Mouse (Mus musculus): Measurements from ENCODE around the gene Tspoap1. TPM values are rescaled to one million over a fixed set of nuclear protein-coding genes. Genes with fewer than 3 reads are reported as not detected.

Tspoap1 gene
- polyA plus RNA-seq, 1 experiment from 2014 or later: 1.2 TPM

DNA sequence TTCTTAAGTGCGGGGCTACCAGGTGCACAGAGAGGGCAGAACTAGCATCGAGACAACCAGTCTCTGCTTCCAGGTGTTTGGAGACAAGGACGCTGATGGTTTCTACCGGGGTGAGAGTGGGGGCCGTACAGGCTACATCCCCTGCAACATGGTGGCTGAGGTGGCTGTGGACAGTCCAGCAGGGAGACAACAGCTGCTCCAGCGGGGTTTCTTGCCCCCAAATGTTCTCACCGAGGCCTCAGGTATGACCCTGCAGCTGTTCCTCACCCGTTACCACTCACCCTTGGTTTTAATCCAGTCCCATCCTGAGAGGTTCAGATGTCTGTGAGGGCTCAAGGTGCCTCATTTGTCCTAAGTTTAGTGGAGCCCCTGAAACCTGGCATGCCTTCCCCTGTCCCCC, 19.8 kb downstream of the Tspoap1 start:
- no peak overlapping the region for H3K9ac ChIP-seq (replicated peaks)
- 75% methylated on average over 8 of the region's 8 CpGs for WGBS (ENCODE audit: insufficient replicate concordance)

GRCm38 (mm10) chr11:87790088-87790487, 29.7 kb downstream of the Tspoap1 start:
- no peak for TF ChIP-seq EP300 (IDR thresholded peaks at IDR 0.05; ENCODE audit: low read depth)
- DNase-seq (no peak), ATAC-seq (no peak)
- H3K4me1 ChIP-seq (ENCODE audit: insufficient read depth): no peaks in the 10 kb centered on the region; the same call in 1 of the 2 replicates
- no peak overlapping the region for H3K4me3 ChIP-seq (ENCODE audit: low read depth, low read length)
- no peaks in the 10 kb centered on the region for H3K27me3 ChIP-seq (ENCODE audit: insufficient read depth, low read length)
- H3K9ac ChIP-seq (replicated peaks): no peak overlapping the region
- 40% methylated on average over 6 of the region's 6 CpGs for WGBS (ENCODE audit: insufficient replicate concordance)
- H3K36me3 ChIP-seq (replicated peaks; ENCODE audit: insufficient read depth, low read length): no peaks in the 10 kb centered on the region
- no peak overlapping the region for H3K4me2 ChIP-seq (ENCODE audit: low read depth, low read length)
- H3K9me3 ChIP-seq (ENCODE audit: low read length): no peaks in the 10 kb centered on the region
- no peak overlapping the region for H3K27ac ChIP-seq (ENCODE audit: low read depth)

More for the DNA sequence above, 19.8 kb downstream of the Tspoap1 start:
- H3K27me3 ChIP-seq (ENCODE audit: insufficient read depth, low read length): peaks cover 3% of the 10 kb centered on the region; the same call in 1 of the 2 replicates
- TF ChIP-seq CTCF (IDR thresholded peaks at IDR 0.05; ENCODE audit: low read depth): no peak
- no peak for TF ChIP-seq EP300 (IDR thresholded peaks at IDR 0.05; ENCODE audit: low read depth)
- ATAC-seq: no peak
- no peak overlapping the region for H3K4me2 ChIP-seq (ENCODE audit: low read depth, low read length)
- no peak overlapping the region for H3K4me3 ChIP-seq (ENCODE audit: low read depth, low read length)
- H3K36me3 ChIP-seq (replicated peaks; ENCODE audit: insufficient read depth, low read length): no peaks in the 10 kb centered on the region
- H3K9me3 ChIP-seq (ENCODE audit: low read length): no peaks in the 10 kb centered on the region
- H3K4me1 ChIP-seq (ENCODE audit: insufficient read depth): peaks cover 10% of the 10 kb centered on the region
- no peak overlapping the region for H3K27ac ChIP-seq (ENCODE audit: low read depth)
- no peak for DNase-seq

GRCm38 (mm10) chr11:87793460-87793859, 33.1 kb downstream of the Tspoap1 start, which contains the start of gene Mpo:
Gene Mpo (plus strand): TSS chr11:87793581.
- WGBS (ENCODE audit: insufficient replicate concordance): 28% methylated on average over 3 of the region's 3 CpGs
- TF ChIP-seq EP300 (IDR thresholded peaks at IDR 0.05; ENCODE audit: low read depth) (no peak), CTCF (IDR thresholded peaks at IDR 0.05; ENCODE audit: low read depth) (no peak)
- H3K9me3 ChIP-seq (ENCODE audit: low read length): no peaks in the 10 kb centered on the region
- no peak within 1 kb of the TSS for H3K9ac ChIP-seq (replicated peaks)
- H3K4me1 ChIP-seq (ENCODE audit: insufficient read depth): no peaks in the 10 kb centered on the region; the same call in 1 of the 2 replicates
- no peaks in the 10 kb centered on the region for H3K36me3 ChIP-seq (replicated peaks; ENCODE audit: insufficient read depth, low read length)
- ATAC-seq (no peak), DNase-seq (no peak)
- no peak within 1 kb of the TSS for H3K4me3 ChIP-seq (ENCODE audit: low read depth, low read length)
- no peak within 1 kb of the TSS for H3K27ac ChIP-seq (ENCODE audit: low read depth)
- H3K27me3 ChIP-seq (ENCODE audit: insufficient read depth, low read length): no peaks in the 10 kb centered on the region
- H3K4me2 ChIP-seq (ENCODE audit: low read depth, low read length): no peak within 1 kb of the TSS

GRCm38 (mm10) chr11:87801711-87802275, 41.5 kb downstream of the Tspoap1 start:
- Histone ChIP-seq H3K9ac (replicated peaks) (no peak overlapping the region), H3K4me1 (ENCODE audit: insufficient read depth) (no peaks in the 10 kb centered on the region), H3K9me3 (ENCODE audit: low read length) (no peaks in the 10 kb centered on the region), H3K4me2 (ENCODE audit: low read depth, low read length) (no peak overlapping the region), H3K27me3 (ENCODE audit: insufficient read depth, low read length) (no peaks in the 10 kb centered on the region), H3K36me3 (replicated peaks; ENCODE audit: insufficient read depth, low read length) (no peaks in the 10 kb centered on the region), H3K27ac (ENCODE audit: low read depth) (no peak overlapping the region), H3K4me3 (ENCODE audit: low read depth, low read length) (no peak overlapping the region)
- ATAC-seq (no peak), DNase-seq (no peak)
- WGBS (ENCODE audit: insufficient replicate concordance): 70% methylated on average over 22 of the region's 22 CpGs
- TF ChIP-seq EP300 (IDR thresholded peaks at IDR 0.05; ENCODE audit: low read depth) (no peak), CTCF (IDR thresholded peaks at IDR 0.05; ENCODE audit: low read depth) (no peak)

GRCm38 (mm10) chr11:87802621-87803020, 42.3 kb downstream of the Tspoap1 start:
- 57% methylated on average over 14 of the region's 14 CpGs for WGBS (ENCODE audit: insufficient replicate concordance)
- Histone ChIP-seq H3K9ac (replicated peaks) (no peak overlapping the region), H3K27me3 (ENCODE audit: insufficient read depth, low read length) (no peaks in the 10 kb centered on the region), H3K4me1 (ENCODE audit: insufficient read depth) (no peaks in the 10 kb centered on the region), H3K27ac (ENCODE audit: low read depth) (no peak overlapping the region), H3K4me2 (ENCODE audit: low read depth, low read length) (no peak overlapping the region), H3K36me3 (replicated peaks; ENCODE audit: insufficient read depth, low read length) (no peaks in the 10 kb centered on the region), H3K9me3 (ENCODE audit: low read length) (no peaks in the 10 kb centered on the region), H3K4me3 (ENCODE audit: low read depth, low read length) (no peak overlapping the region)
- no peak for TF ChIP-seq EP300 (IDR thresholded peaks at IDR 0.05; ENCODE audit: low read depth)
- TF ChIP-seq CTCF (IDR thresholded peaks at IDR 0.05; ENCODE audit: low read depth): peak; percentile 58
- ATAC-seq: no peak
- DNase-seq: peak; percentile 43

DNA sequence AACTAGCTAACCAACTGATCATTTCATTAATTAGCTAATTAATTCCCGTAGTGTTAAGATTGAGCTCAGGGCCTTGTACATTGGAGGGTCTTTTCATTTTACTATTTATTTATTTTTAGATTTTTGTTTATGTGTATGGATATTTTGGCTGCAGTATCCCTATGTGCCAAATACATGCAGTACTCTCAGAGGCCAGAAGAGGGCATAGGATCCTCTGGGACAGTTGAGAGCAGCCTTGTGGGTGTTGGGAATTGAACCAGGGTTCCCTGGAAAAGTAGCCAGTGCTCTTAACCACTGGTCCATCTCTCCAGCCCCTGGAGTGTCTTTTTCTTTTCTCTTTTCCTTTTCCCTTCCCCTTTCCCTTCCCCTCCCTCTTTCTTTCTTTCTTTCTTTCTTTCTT, 45.1 kb downstream of the Tspoap1 start:
- 0 out of 2 replicates have a peak, but pooled peaks cover 2% of the 10 kb centered on the region for H3K4me1 ChIP-seq (ENCODE audit: insufficient read depth)

More for the DNA sequence above, 45.1 kb downstream of the Tspoap1 start:
- H3K4me3 ChIP-seq (ENCODE audit: low read depth, low read length): no peak overlapping the region
- H3K9me3 ChIP-seq (ENCODE audit: low read length): no peaks in the 10 kb centered on the region
- WGBS (ENCODE audit: insufficient replicate concordance): 50% methylated on average over 1 of the region's 1 CpGs
- ATAC-seq (no peak), DNase-seq (peak; percentile 37)
- no peaks in the 10 kb centered on the region for H3K36me3 ChIP-seq (replicated peaks; ENCODE audit: insufficient read depth, low read length)
- H3K9ac ChIP-seq (replicated peaks): no peak overlapping the region
- peak; percentile 65 for TF ChIP-seq CTCF (IDR thresholded peaks at IDR 0.05; ENCODE audit: low read depth)
- no peak for TF ChIP-seq EP300 (IDR thresholded peaks at IDR 0.05; ENCODE audit: low read depth)
- H3K27ac ChIP-seq (ENCODE audit: low read depth): no peak overlapping the region
- no peak overlapping the region for H3K4me2 ChIP-seq (ENCODE audit: low read depth, low read length)
- no peaks in the 10 kb centered on the region for H3K27me3 ChIP-seq (ENCODE audit: insufficient read depth, low read length)

Measured in liver, postnatal 0 days (tissue).